Mouse (Mus musculus): Measurements from ENCODE around the gene Hebp1. TPM values are rescaled to one million over a fixed set of nuclear protein-coding genes. Genes with fewer than 3 reads are reported as not detected.

Hebp1 gene
- total and polyA plus RNA-seq, 2 experiments from 2014 or later, result 10.9 to 35.5 TPM

- ATAC-seq (ENCODE audit: insufficient read depth, low read depth), result no peak
- WGBS, result 83% methylated on average over 5 of the region's 5 CpGs
- H3K27ac ChIP-seq (ENCODE audit: low read depth), result no peak overlapping the region
- no peaks in the 10 kb centered on the region for H3K36me3 ChIP-seq (replicated peaks; ENCODE audit: control insufficient read depth, insufficient read depth, low read length)
- DNase-seq (ENCODE audit: low spot score), result no peak
- H3K9ac ChIP-seq (replicated peaks; ENCODE audit: low read depth, low read length), result no peak overlapping the region
- TF ChIP-seq CTCF (IDR thresholded peaks at IDR 0.05; ENCODE audit: low read depth), result no peak
- no peak for TF ChIP-seq EP300 (IDR thresholded peaks at IDR 0.05; ENCODE audit: low read depth)
- no peak overlapping the region for H3K4me2 ChIP-seq (ENCODE audit: low read depth, low read length)
- H3K9me3 ChIP-seq (replicated peaks; ENCODE audit: control insufficient read depth, low read length), result no peaks in the 10 kb centered on the region
- no peaks in the 10 kb centered on the region for H3K27me3 ChIP-seq (ENCODE audit: control insufficient read depth, insufficient read depth, low read length)
- H3K4me1 ChIP-seq (ENCODE audit: control insufficient read depth, insufficient read depth), result peaks cover 4% of the 10 kb centered on the region; the same call in 1 of the 2 replicates
- H3K4me3 ChIP-seq (ENCODE audit: low read depth, low read length), result no peak overlapping the region
Measured at GRCm38 (mm10) chr6:135145976-135146375, 51.8 kb downstream of the Hebp1 start.

GRCm38 (mm10) chr6:135144516-135144915 lies 53.3 kb downstream of the Hebp1 start:
- Histone ChIP-seq H3K4me2 (ENCODE audit: low read depth, low read length) (no peak overlapping the region), H3K27ac (ENCODE audit: low read depth) (no peak overlapping the region), H3K9me3 (replicated peaks; ENCODE audit: control insufficient read depth, low read length) (no peaks in the 10 kb centered on the region), H3K36me3 (replicated peaks; ENCODE audit: control insufficient read depth, insufficient read depth, low read length) (no peaks in the 10 kb centered on the region), H3K4me1 (ENCODE audit: control insufficient read depth, insufficient read depth) (peaks cover 4% of the 10 kb centered on the region; the same call in 1 of the 2 replicates), H3K27me3 (ENCODE audit: control insufficient read depth, insufficient read depth, low read length) (no peaks in the 10 kb centered on the region), H3K9ac (replicated peaks; ENCODE audit: low read depth, low read length) (no peak overlapping the region), H3K4me3 (ENCODE audit: low read depth, low read length) (no peak overlapping the region)
- ATAC-seq (ENCODE audit: insufficient read depth, low read depth), result 0 out of 2 replicates have a peak, but pooled peaks have one; percentile 44
- TF ChIP-seq CTCF (IDR thresholded peaks at IDR 0.05; ENCODE audit: low read depth), result peak; percentile 91
- no peak for TF ChIP-seq EP300 (IDR thresholded peaks at IDR 0.05; ENCODE audit: low read depth)
- DNase-seq (ENCODE audit: low spot score), result peak; percentile 71
- 4% methylated on average over 3 of the region's 3 CpGs for WGBS

GRCm38 (mm10) chr6:135143151-135143550 lies 54.7 kb downstream of the Hebp1 start:
- no peak overlapping the region for H3K9ac ChIP-seq (replicated peaks; ENCODE audit: low read depth, low read length)
- DNase-seq (ENCODE audit: low spot score) (no peak), ATAC-seq (ENCODE audit: insufficient read depth, low read depth) (no peak)
- H3K4me3 ChIP-seq (ENCODE audit: low read depth, low read length), result no peak overlapping the region
- H3K36me3 ChIP-seq (replicated peaks; ENCODE audit: control insufficient read depth, insufficient read depth, low read length), result no peaks in the 10 kb centered on the region
- no peaks in the 10 kb centered on the region for H3K27me3 ChIP-seq (ENCODE audit: control insufficient read depth, insufficient read depth, low read length)
- WGBS, result 91% methylated on average over 5 of the region's 5 CpGs
- no peak overlapping the region for H3K27ac ChIP-seq (ENCODE audit: low read depth)
- TF ChIP-seq EP300 (IDR thresholded peaks at IDR 0.05; ENCODE audit: low read depth) (no peak), CTCF (IDR thresholded peaks at IDR 0.05; ENCODE audit: low read depth) (no peak)
- H3K9me3 ChIP-seq (replicated peaks; ENCODE audit: control insufficient read depth, low read length), result no peaks in the 10 kb centered on the region
- peaks cover 4% of the 10 kb centered on the region; the same call in 1 of the 2 replicates for H3K4me1 ChIP-seq (ENCODE audit: control insufficient read depth, insufficient read depth)
- no peak overlapping the region for H3K4me2 ChIP-seq (ENCODE audit: low read depth, low read length)

- Histone ChIP-seq H3K36me3 (replicated peaks; ENCODE audit: control insufficient read depth, insufficient read depth, low read length) (no peaks in the 10 kb centered on the region), H3K9ac (replicated peaks; ENCODE audit: low read depth, low read length) (no peak overlapping the region), H3K27ac (ENCODE audit: low read depth) (no peak overlapping the region), H3K27me3 (ENCODE audit: control insufficient read depth, insufficient read depth, low read length) (no peaks in the 10 kb centered on the region), H3K9me3 (replicated peaks; ENCODE audit: control insufficient read depth, low read length) (no peaks in the 10 kb centered on the region), H3K4me3 (ENCODE audit: low read depth, low read length) (no peak overlapping the region), H3K4me2 (ENCODE audit: low read depth, low read length) (no peak overlapping the region), H3K4me1 (ENCODE audit: control insufficient read depth, insufficient read depth) (peaks cover 4% of the 10 kb centered on the region; the same call in 1 of the 2 replicates)
- TF ChIP-seq EP300 (IDR thresholded peaks at IDR 0.05; ENCODE audit: low read depth) (no peak), CTCF (IDR thresholded peaks at IDR 0.05; ENCODE audit: low read depth) (no peak)
- ATAC-seq (ENCODE audit: insufficient read depth, low read depth) (no peak), DNase-seq (ENCODE audit: low spot score) (no peak)
- 61% methylated on average over 16 of the region's 16 CpGs for WGBS
Measured at GRCm38 (mm10) chr6:135141451-135142147, 56.2 kb downstream of the Hebp1 start.

- 76% methylated on average over 14 of the region's 14 CpGs for WGBS
- no peak for ATAC-seq (ENCODE audit: insufficient read depth, low read depth)
Measured at GRCm38 (mm10) chr6:135138746-135139145, 59.1 kb downstream of the Hebp1 start.

More at GRCm38 (mm10) chr6:135138746-135139145, 59.1 kb downstream of the Hebp1 start:
- Histone ChIP-seq H3K4me1 (ENCODE audit: control insufficient read depth, insufficient read depth) (peaks cover 4% of the 10 kb centered on the region; the same call in 1 of the 2 replicates), H3K27me3 (ENCODE audit: control insufficient read depth, insufficient read depth, low read length) (no peaks in the 10 kb centered on the region), H3K4me3 (ENCODE audit: low read depth, low read length) (no peak overlapping the region), H3K9me3 (replicated peaks; ENCODE audit: control insufficient read depth, low read length) (no peaks in the 10 kb centered on the region), H3K4me2 (ENCODE audit: low read depth, low read length) (no peak overlapping the region), H3K36me3 (replicated peaks; ENCODE audit: control insufficient read depth, insufficient read depth, low read length) (no peaks in the 10 kb centered on the region), H3K9ac (replicated peaks; ENCODE audit: low read depth, low read length) (no peak overlapping the region), H3K27ac (ENCODE audit: low read depth) (no peak overlapping the region; the same call in 1 of the 2 replicates)
- DNase-seq (ENCODE audit: low spot score), result no peak
- TF ChIP-seq CTCF (IDR thresholded peaks at IDR 0.05; ENCODE audit: low read depth) (no peak), EP300 (IDR thresholded peaks at IDR 0.05; ENCODE audit: low read depth) (no peak)
